Mouse (Mus musculus) MEL (cell line): ENCODE measurements around the gene Mtcl1. TPM values are rescaled to one million over a fixed set of nuclear protein-coding genes. Genes with fewer than 3 reads are reported as not detected.

Source experiments
- DNase-seq: peaks from one replicate; pipeline ENCODE4 v3.0.0; 2011; ENCODE audit warnings: low read depth, low spot score
- H3K27ac ChIP-seq: 2 replicates; pipeline ENCODE4 v1.5.1; 2012; ENCODE audit warnings: low read depth, mild to moderate bottlenecking, control low read depth, low read length, moderate library complexity; ENCODE audit not compliant: control insufficient read depth
- H3K27me3 ChIP-seq, 2 experiments: fragments of 150-350 bp in 1 of 2; sonication (generic) in 1 of 2; 2 replicates each; pipeline ENCODE4 v1.6.1; 2012; ENCODE audit warnings: low read length in 2 of 2, mild to moderate bottlenecking in 2 of 2, improper control_type of control experiment in 1 of 2, moderate library complexity in 1 of 2; ENCODE audit not compliant: insufficient read depth in 2 of 2, control insufficient read depth in 1 of 2
- H3K36me3 ChIP-seq, 2 experiments: 2 replicates each; pipeline ENCODE4 v1.6.1; 2012 to 2014; ENCODE audit warnings: low read length in 2 of 2, improper control_type of control experiment in 1 of 2, inconsistent platforms in 1 of 2, mild to moderate bottlenecking in 1 of 2; ENCODE audit not compliant: insufficient read depth in 2 of 2, control insufficient read depth in 1 of 2
- H3K4me1 ChIP-seq, 2 experiments: fragments of 150-350 bp in 1 of 2; sonication (generic) in 1 of 2; 2 replicates each; pipeline ENCODE4 v1.6.1; 2012; ENCODE audit warnings: low read length in 2 of 2, improper control_type of control experiment in 1 of 2, mild to moderate bottlenecking in 1 of 2; ENCODE audit not compliant: insufficient read depth in 2 of 2, control insufficient read depth in 1 of 2
- H3K4me3 ChIP-seq, 2 experiments: fragments of 150-350 bp in 1 of 2; sonication (generic) in 1 of 2; 2 replicates each; pipeline ENCODE4 v1.5.1; 2012; ENCODE audit warnings: low read depth in 2 of 2, low read length in 2 of 2, mild to moderate bottlenecking in 2 of 2, moderate library complexity in 2 of 2, control low read depth in 1 of 2, improper control_type of control experiment in 1 of 2; ENCODE audit not compliant: control insufficient read depth in 1 of 2, insufficient read depth in 1 of 2
- H3K79me2 ChIP-seq: 2 replicates; pipeline ENCODE4 v1.6.1; 2012; ENCODE audit warnings: mild to moderate bottlenecking, low read length, moderate library complexity; ENCODE audit not compliant: control insufficient read depth, poor library complexity, insufficient read depth
- H3K9ac ChIP-seq: 2 replicates; pipeline ENCODE4 v1.6.1; 2012; ENCODE audit warnings: low read depth, mild to moderate bottlenecking, control low read depth, low read length, moderate library complexity; ENCODE audit not compliant: control insufficient read depth, poor library complexity, severe bottlenecking
- H3K9me3 ChIP-seq: fragments of 150-350 bp; sonication (generic); replicated peaks from 2 replicates; pipeline ENCODE4 v1.6.1; 2012; ENCODE audit warnings: mild to moderate bottlenecking, low read length, improper control_type of control experiment, moderate library complexity; ENCODE audit not compliant: insufficient read depth
- BHLHE40 ChIP-seq: IDR thresholded peaks from 2 replicates; pipeline ENCODE4 v1.6.1; 2012; ENCODE audit warnings: low read depth, mild to moderate bottlenecking, inconsistent platforms, low read length, improper control_type of control experiment, borderline replicate concordance
- CHD1 ChIP-seq: IDR thresholded peaks from 2 replicates; pipeline ENCODE4 v1.6.1; 2012; ENCODE audit warnings: low read depth, mild to moderate bottlenecking, inconsistent platforms, low read length, improper control_type of control experiment
- CTCF ChIP-seq, 3 experiments: IDR thresholded peaks in 2 of 3; conservative IDR thresholded peaks in 1 of 3; 2 replicates each; pipeline ENCODE4 v1.5.1; 2011 to 2012; ENCODE audit warnings: low read length in 3 of 3, low read depth in 2 of 3, mild to moderate bottlenecking in 2 of 3, improper control_type of control experiment in 1 of 3, inconsistent platforms in 1 of 3, mixed read lengths in 1 of 3, moderate library complexity in 1 of 3; ENCODE audit not compliant: control insufficient read depth in 1 of 3, insufficient read depth in 1 of 3, poor library complexity in 1 of 3, severe bottlenecking in 1 of 3
- GABPA ChIP-seq: IDR thresholded peaks from 2 replicates; pipeline ENCODE4 v1.6.1; 2012; ENCODE audit warnings: low read depth, mild to moderate bottlenecking, inconsistent platforms, low read length, improper control_type of control experiment, moderate library complexity
- GATA1 ChIP-seq: IDR thresholded peaks from 2 replicates; pipeline ENCODE4 v1.6.1; 2011; ENCODE audit warnings: low read depth, low read length, improper control_type of control experiment
- HCFC1 ChIP-seq: IDR thresholded peaks from 2 replicates; pipeline ENCODE4 v1.6.1; 2012; ENCODE audit warnings: low read depth, mild to moderate bottlenecking, inconsistent platforms, low read length, improper control_type of control experiment, moderate library complexity
- KAT2A ChIP-seq: conservative IDR thresholded peaks from 2 replicates; pipeline ENCODE4 v1.6.1; 2012; ENCODE audit warnings: low read depth, low read length, improper control_type of control experiment, inconsistent platforms
- MEF2A ChIP-seq: IDR thresholded peaks from 2 replicates; pipeline ENCODE4 v1.6.1; 2014; ENCODE audit warnings: low read depth, mild to moderate bottlenecking, inconsistent platforms, low read length, improper control_type of control experiment; ENCODE audit not compliant: poor library complexity, insufficient replicate concordance, severe bottlenecking; ENCODE audit errors: extremely low read depth
- MXI1 ChIP-seq: IDR thresholded peaks from 2 replicates; pipeline ENCODE4 v1.6.1; 2011; ENCODE audit warnings: mild to moderate bottlenecking, low read depth, low read length, improper control_type of control experiment
- NELFE ChIP-seq: IDR thresholded peaks from 2 replicates; pipeline ENCODE4 v1.6.1; 2011; ENCODE audit warnings: low read depth, low read length, improper control_type of control experiment
- NRF1 ChIP-seq: IDR thresholded peaks from 2 replicates; pipeline ENCODE4 v1.6.1; 2014; ENCODE audit warnings: low read depth, mild to moderate bottlenecking, inconsistent platforms, low read length, improper control_type of control experiment, moderate library complexity; ENCODE audit not compliant: poor library complexity, insufficient read depth, severe bottlenecking
- POLR2A ChIP-seq, 2 experiments: IDR thresholded peaks; 2 replicates each; pipeline ENCODE4 v1.6.1; 2011 to 2012; ENCODE audit warnings: low read length in 2 of 2, mild to moderate bottlenecking in 2 of 2, control low read depth in 1 of 2, improper control_type of control experiment in 1 of 2, low read depth in 1 of 2, moderate library complexity in 1 of 2; ENCODE audit not compliant: control insufficient read depth in 1 of 2, insufficient read depth in 1 of 2, poor library complexity in 1 of 2
- POLR2AphosphoS2 ChIP-seq: IDR thresholded peaks from 2 replicates; pipeline ENCODE4 v1.6.1; 2011; ENCODE audit warnings: low read length, improper control_type of control experiment
- POLR2AphosphoS5 ChIP-seq: IDR thresholded peaks from 2 replicates; pipeline ENCODE4 v1.6.1; 2012; ENCODE audit warnings: low read depth, borderline replicate concordance, mild to moderate bottlenecking, inconsistent platforms, low read length, moderate library complexity, mixed read lengths
- RAD21 ChIP-seq: IDR thresholded peaks from 2 replicates; pipeline ENCODE4 v1.6.1; 2011; ENCODE audit warnings: mild to moderate bottlenecking, low read depth, low read length, improper control_type of control experiment
- SMC3 ChIP-seq: IDR thresholded peaks from 2 replicates; pipeline ENCODE4 v1.6.1; 2011; ENCODE audit warnings: low read depth, low read length, improper control_type of control experiment
- USF2 ChIP-seq, 2 experiments: IDR thresholded peaks; 2 replicates each; pipeline ENCODE4 v1.6.1; 2011 to 2012; ENCODE audit warnings: improper control_type of control experiment in 2 of 2, low read length in 2 of 2, borderline replicate concordance in 1 of 2, inconsistent platforms in 1 of 2, low read depth in 1 of 2, mild to moderate bottlenecking in 1 of 2; ENCODE audit not compliant: insufficient read depth in 1 of 2
- ZMIZ1 ChIP-seq: IDR thresholded peaks from 2 replicates; pipeline ENCODE4 v1.6.1; 2012; ENCODE audit warnings: low read depth, mild to moderate bottlenecking, inconsistent platforms, low read length, improper control_type of control experiment, moderate library complexity
- ZNF384 ChIP-seq: IDR thresholded peaks from 2 replicates; pipeline ENCODE4 v1.6.1; 2012; ENCODE audit warnings: low read depth, mild to moderate bottlenecking, inconsistent platforms, low read length, improper control_type of control experiment
- polyA plus RNA-seq, 2 experiments: library from polyadenylated mRNA; stranded (reverse) in 1 of 2; unstranded in 1 of 2; fragments of >175 nt in 1 of 2; fragments of >200 nt in 1 of 2; gene quantifications; 2 replicates each; pipeline versions ENCODE4 v1.2.1 to v1.2.4; 2012; ENCODE audit warnings: low replicate concordance in 2 of 2, low read depth in 1 of 2; ENCODE audit not compliant: insufficient read length in 2 of 2, insufficient read depth in 1 of 2, missing spikeins in 1 of 2
- total RNA-seq: library from RNA; depleted of rRNA; stranded (reverse); fragments of 300-350 nt; gene quantifications from 2 replicates; pipeline ENCODE4 v1.2.3, GENCODE M21; 2012

Mtcl1 gene
- total and polyA plus RNA-seq, 3 experiments, result not detected

- H3K9ac ChIP-seq, result no peak overlapping the region
- H3K4me3 ChIP-seq, result no peak overlapping the region
- TF ChIP-seq KAT2A (no peak), RAD21 (no peak), CTCF (IDR thresholded peaks at IDR 0.05 in 2 of 3, conservative IDR thresholded peaks at IDR 0.05 in 1 of 3; ENCODE audit: control insufficient read depth in 1 of 3, insufficient read depth in 1 of 3, low read depth in 2 of 3, low read length in 3 of 3, poor library complexity in 1 of 3, severe bottlenecking in 1 of 3) (no peak)
These were observed 1.0 kb upstream of the Mtcl1 start for GRCm38 (mm10) chr17:66450526-66451070.

GRCm38 (mm10) chr17:66448421-66449405 is 837 bp downstream of the Mtcl1 start:
- Histone ChIP-seq H3K27ac (no peak overlapping the region), H3K9ac (no peak overlapping the region), H3K36me3 (no peaks in the 10 kb centered on the region), H3K9me3 (no peaks in the 10 kb centered on the region), H3K4me1 (no peaks in the 10 kb centered on the region), H3K79me2 (no peaks in the 10 kb centered on the region), H3K27me3 (no peaks in the 10 kb centered on the region), H3K4me3 (no peak overlapping the region)
- DNase-seq, result no peak
- no peak for TF ChIP-seq GABPA
- TF ChIP-seq CHD1, result no peak
- no peak for TF ChIP-seq SMC3
- no peak for TF ChIP-seq NRF1
- TF ChIP-seq ZMIZ1, result no peak
- TF ChIP-seq GATA1, result no peak
- TF ChIP-seq POLR2AphosphoS2, result no peak
- no peak for TF ChIP-seq POLR2A (IDR thresholded peaks at IDR 0.05; ENCODE audit: control insufficient read depth in 1 of 2, insufficient read depth in 1 of 2, low read depth in 1 of 2, low read length in 2 of 2, poor library complexity in 1 of 2)

More at GRCm38 (mm10) chr17:66450526-66451070, 1.0 kb upstream of the Mtcl1 start:
- Histone ChIP-seq H3K9me3 (no peaks in the 10 kb centered on the region), H3K36me3 (no peaks in the 10 kb centered on the region), H3K4me1 (no peaks in the 10 kb centered on the region), H3K27ac (no peak overlapping the region), H3K79me2 (no peaks in the 10 kb centered on the region), H3K27me3 (no peaks in the 10 kb centered on the region)
- no peak for DNase-seq

- Histone ChIP-seq H3K4me3 (no peak overlapping the region), H3K79me2 (no peaks in the 10 kb centered on the region), H3K27ac (no peak overlapping the region), H3K27me3 (no peaks in the 10 kb centered on the region), H3K9ac (no peak overlapping the region), H3K9me3 (no peaks in the 10 kb centered on the region), H3K4me1 (no peaks in the 10 kb centered on the region), H3K36me3 (no peaks in the 10 kb centered on the region)
- no peak for TF ChIP-seq SMC3
- no peak for TF ChIP-seq MXI1
- no peak for TF ChIP-seq BHLHE40
- TF ChIP-seq MEF2A, result no peak
- TF ChIP-seq USF2 (IDR thresholded peaks at IDR 0.05; ENCODE audit: borderline replicate concordance in 1 of 2, insufficient read depth in 1 of 2, low read depth in 1 of 2, low read length in 2 of 2), result no peak
- no peak for TF ChIP-seq POLR2A (IDR thresholded peaks at IDR 0.05; ENCODE audit: control insufficient read depth in 1 of 2, insufficient read depth in 1 of 2, low read depth in 1 of 2, low read length in 2 of 2, poor library complexity in 1 of 2)
- no peak for TF ChIP-seq HCFC1
- no peak for TF ChIP-seq CHD1
- no peak for TF ChIP-seq NELFE
- TF ChIP-seq POLR2AphosphoS5, result no peak
- TF ChIP-seq ZNF384, result no peak
- no peak for DNase-seq
These were observed 1.6 kb downstream of the Mtcl1 start for GRCm38 (mm10) chr17:66447978-66448377.
